9 mouse cellular contexts compared by ENCODE assay signal in the genomic region with DNA sequence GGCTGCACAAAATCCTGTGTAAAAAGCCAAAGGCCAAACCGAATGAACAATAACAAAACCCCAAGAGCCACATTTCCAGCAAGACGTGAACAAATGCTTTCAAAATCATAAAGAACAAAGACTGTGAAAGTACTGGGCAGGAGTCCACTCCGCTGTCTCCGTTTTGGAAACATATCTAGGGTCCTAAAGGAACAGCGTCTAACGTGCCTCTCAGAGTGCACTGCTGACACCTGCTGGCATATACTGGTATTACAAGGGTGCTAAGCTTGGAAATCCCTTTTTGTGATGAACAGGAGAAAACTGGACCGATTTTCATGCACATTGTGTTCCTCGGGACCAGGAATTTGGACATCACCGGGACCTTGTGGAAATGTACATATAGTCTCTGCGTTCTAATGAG. TPM values are rescaled to one million over a fixed set of nuclear protein-coding genes. Genes with fewer than 3 reads are reported as not detected.
DNase-seq lines count a peak whose midpoint lies in the region; ATAC-seq lines count a peak whose summit lies in the region.
"Had no signal": no experiment of that assay in that cellular context is flagged by ENCODE, and none has a peak within 500 bp of the region (broad histone marks: within the 10 kb centered on the region; RNA-seq: fewer than 3 reads in every experiment).

No protein-coding gene starts in this region.

- ATAC-seq in forebrain, embryonic 11.5 days (replicated peaks; ENCODE audit: low FRiP score): no peak
- ATAC-seq in hematopoietic stem cell, adult 5-6 weeks (replicated peaks in 1 of 2; ENCODE audit: insufficient read depth in 1 of 2, low FRiP score in 2 of 2, low TSS enrichment in 1 of 2, low read depth in 1 of 2, poor library complexity in 2 of 2, severe bottlenecking in 2 of 2): peak; percentile 62 to 84; a peak in 3 of 4 replicates

- H3K4me2 ChIP-seq in forebrain, embryonic 11.5 days (ENCODE audit: low read depth, low read length, severe bottlenecking): no peak overlapping the region
- H3K4me2 ChIP-seq: heart, embryonic 13.5 days had no signal

- WGBS in forebrain, embryonic 11.5 days: 29% methylated on average over 10 of the region's 10 CpGs

- no peaks in the 10 kb centered on the region for H3K4me1 ChIP-seq in forebrain, embryonic 11.5 days (replicated peaks; ENCODE audit: control insufficient read depth, insufficient read depth, low read length)

- no peak overlapping the region for H3K4me3 ChIP-seq in forebrain, embryonic 11.5 days (ENCODE audit: low read depth, low read length)
- H3K4me3 ChIP-seq: heart, embryonic 13.5 days had no signal

- H3K27ac ChIP-seq in forebrain, embryonic 11.5 days (ENCODE audit: low read depth, low read length): no peak overlapping the region
- H3K27ac ChIP-seq: heart, embryonic 13.5 days had no signal

- H3K9ac ChIP-seq in forebrain, embryonic 11.5 days (ENCODE audit: low read length): no peak overlapping the region
- H3K9ac ChIP-seq: heart, embryonic 13.5 days had no signal

- H3K27me3 ChIP-seq in forebrain, embryonic 11.5 days (ENCODE audit: control insufficient read depth, insufficient read depth, low read length): no peaks in the 10 kb centered on the region

- H3K9me3 ChIP-seq in forebrain, embryonic 11.5 days (ENCODE audit: control insufficient read depth, low read length): no peaks in the 10 kb centered on the region
- H3K9me3 ChIP-seq: heart, embryonic 13.5 days had no signal

- no peaks in the 10 kb centered on the region for H3K36me3 ChIP-seq in forebrain, embryonic 11.5 days (ENCODE audit: control insufficient read depth, insufficient read depth, low read length)
- H3K36me3 ChIP-seq: heart, embryonic 13.5 days had no signal

- peak; percentile 64 for DNase-seq in right cerebral cortex, adult 18-20 months
- no peak for DNase-seq in right cerebral cortex, postnatal 36 days (ENCODE audit: low spot score in 2 of 2)
- DNase-seq in c-Kit-positive CD71-negative TER-119-negative erythroid progenitor cells, embryonic 14.5 days (ENCODE audit: low read depth): peak; percentile 84
- peak; percentile 87 for DNase-seq in forebrain, embryonic 11.5 days (ENCODE audit: low spot score)
- DNase-seq in left cerebral cortex, postnatal 36 days (ENCODE audit: low spot score in 2 of 2): peak; percentile 62 to 65
- peak; percentile 31 for DNase-seq in ovary, adult 18-20 months (ENCODE audit: low spot score)
- peak; percentile 82 for DNase-seq in thymus, postnatal 0 days (ENCODE audit: low spot score)

- intact Hi-C loops in left cerebral cortex, postnatal 36 days (cut with DNase I): loop anchor here (5.0 kb wide), 2 partner anchors 325 to 395 kb away; no protein-coding TSS in a partner anchor

RNA-seq across cellular contexts. Expression of a gene that starts 24.1 kb away (rescaled TPM):
- 22.7 and 30.4 TPM in 2 replicates for polyA plus RNA-seq in forebrain, embryonic 11.5 days (2014; fragmentation: Nextera tagmentation; extraction: Ambion mirVana)
- 18.4 and 30.1 TPM in 2 replicates for total RNA-seq in hematopoietic stem cell, adult 5-6 weeks (2017)
- 100 to 1,000 TPM in 1 of 2 experiments, 10 to 100 TPM in 1; 96.9 to 124 TPM for total RNA-seq in left cerebral cortex, postnatal 36 days (2021)
- 25.6 and 32.7 TPM in 2 replicates for polyA plus RNA-seq in thymus, postnatal 0 days (2015; fragmentation: Nextera tagmentation; extraction: Ambion mirVana)

RNA-seq across cellular contexts. Expression of a gene that starts 52.9 kb away (rescaled TPM):
- 1,077 and 1,097 TPM in 2 replicates for polyA plus RNA-seq in forebrain, embryonic 11.5 days (2014; fragmentation: Nextera tagmentation; extraction: Ambion mirVana)
- 589 and 614 TPM in 2 replicates for total RNA-seq in hematopoietic stem cell, adult 5-6 weeks (2017)
- total RNA-seq in left cerebral cortex, postnatal 36 days (2021): 100 to 1,000 TPM; 400 to 436 TPM
- 1,237 and 1,253 TPM in 2 replicates for polyA plus RNA-seq in thymus, postnatal 0 days (2015; fragmentation: Nextera tagmentation; extraction: Ambion mirVana)

Comparison
In these comparisons a context has a peak if more than half of its experiments do, and no peak if none do; other contexts are left out.
1. DNase-seq: peak in right cerebral cortex, adult 18-20 months (single experiment), c-Kit-positive CD71-negative TER-119-negative erythroid progenitor cells, embryonic 14.5 days (single experiment), forebrain, embryonic 11.5 days (single experiment), left cerebral cortex, postnatal 36 days (2 of 2), ovary, adult 18-20 months (single experiment) and thymus, postnatal 0 days (single experiment); none in right cerebral cortex, postnatal 36 days (0 of 2).